Mouse (Mus musculus) ES-Bruce4 (cell line): ENCODE results near the gene Lgmn.

Experiments used
- CTCF ChIP-seq: IDR thresholded peaks from one replicate; pipeline ENCODE4 v1.8.1; 2011; ENCODE audit warnings: low read depth, low read length
- POLR2A ChIP-seq: IDR thresholded peaks from one replicate; pipeline ENCODE4 v1.8.1; 2011; ENCODE audit warnings: low read length; ENCODE audit not compliant: insufficient read depth

DNA sequence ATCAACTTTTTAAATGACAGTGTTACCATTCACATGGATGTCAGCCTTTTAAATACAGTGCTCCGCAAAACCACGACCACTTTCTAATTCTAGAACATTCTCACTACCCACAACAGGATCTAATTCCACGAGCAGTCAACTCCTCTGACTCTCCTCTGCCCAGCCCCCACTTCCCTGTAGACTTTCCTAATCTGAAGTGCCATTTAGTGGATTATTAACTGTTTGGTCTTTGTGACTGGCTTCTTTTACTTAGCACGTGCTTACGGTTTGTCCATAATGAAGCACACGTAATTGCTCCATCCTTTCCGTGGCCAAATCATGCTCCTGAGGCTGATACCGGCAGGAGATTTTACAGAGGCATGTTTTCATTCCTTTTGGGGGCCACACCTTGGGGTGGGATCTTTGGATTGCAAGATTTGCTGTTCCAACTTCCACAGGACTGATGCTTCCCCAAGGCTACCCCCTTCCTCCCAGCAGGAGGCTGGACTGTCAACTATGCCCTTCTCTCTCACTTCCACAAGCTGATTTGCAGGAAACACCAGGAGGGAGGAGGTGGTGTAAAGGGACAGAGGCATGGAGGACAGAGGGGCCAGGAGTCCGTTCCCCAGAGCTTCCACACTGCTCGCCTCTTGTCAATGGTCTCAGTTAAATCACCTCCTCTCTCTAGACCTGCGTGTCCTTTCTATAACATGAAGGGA lies 16.8 kb downstream of the Lgmn start:
- TF ChIP-seq POLR2A (no peak), CTCF (no peak)
